Mouse (Mus musculus) right cerebral cortex, postnatal 25 days (tissue): ENCODE measurements at regions not wholly inside any gene's neighbourhood (a gene's known extent, or its start where the extent isn't known, plus 50 kb on each side); places are given as distances from the start of the nearest gene placed in this dataset.

Source experiments
- DNase-seq: peaks from one replicate; pipeline ENCODE4 v3.0.0; 2022

DNA sequence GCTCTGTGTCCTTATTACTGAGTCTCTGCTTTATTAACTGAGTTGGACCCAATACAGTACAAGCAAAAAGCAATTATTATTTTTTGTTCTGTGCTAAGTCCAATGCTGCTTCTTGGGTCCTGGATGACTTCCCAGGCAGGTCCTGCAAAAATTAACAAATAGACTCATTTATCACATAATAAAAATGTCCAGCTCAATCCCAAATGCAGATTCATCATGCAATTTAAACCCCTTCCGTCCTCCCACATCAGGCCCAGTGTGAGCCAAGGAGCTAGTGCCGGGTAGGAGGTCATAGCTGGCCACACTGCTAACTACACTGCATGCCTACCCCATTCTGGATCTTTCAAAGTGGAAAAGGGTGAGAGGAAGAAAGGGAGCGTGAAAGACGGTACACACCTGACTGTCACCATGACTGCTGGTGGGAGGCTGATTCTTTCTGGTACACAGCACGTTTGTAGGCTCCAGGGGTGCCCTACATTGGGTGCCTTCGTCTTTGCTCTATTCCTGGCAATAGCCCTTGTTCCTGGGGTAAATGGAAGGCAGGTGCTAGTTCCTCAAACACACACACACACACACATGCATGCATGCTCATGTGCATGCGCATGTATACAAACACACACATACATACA, 515.7 kb upstream of the Gm19410 start:
- no peak for DNase-seq

DNA sequence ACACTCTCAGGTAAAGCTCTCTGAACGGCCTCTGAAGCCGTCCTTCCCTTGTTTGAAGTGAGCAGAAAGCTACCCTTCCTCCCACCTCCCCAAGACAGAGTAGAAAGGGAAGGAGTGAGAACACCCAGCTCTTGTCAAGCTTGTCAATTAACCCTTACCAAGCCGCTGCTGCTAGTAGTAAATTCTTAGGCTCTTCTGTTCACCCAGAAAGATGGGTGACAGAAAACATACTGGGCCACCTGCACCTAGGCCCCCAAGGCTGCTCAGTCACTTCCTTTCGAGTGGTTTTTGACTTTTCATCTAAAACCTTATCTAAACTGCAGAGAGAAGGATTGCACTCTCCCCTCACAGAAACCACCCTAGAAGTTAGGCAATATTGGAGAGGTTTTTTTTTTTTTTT, 514.9 kb upstream of the Gm19410 start:
- no peak for DNase-seq

DNA sequence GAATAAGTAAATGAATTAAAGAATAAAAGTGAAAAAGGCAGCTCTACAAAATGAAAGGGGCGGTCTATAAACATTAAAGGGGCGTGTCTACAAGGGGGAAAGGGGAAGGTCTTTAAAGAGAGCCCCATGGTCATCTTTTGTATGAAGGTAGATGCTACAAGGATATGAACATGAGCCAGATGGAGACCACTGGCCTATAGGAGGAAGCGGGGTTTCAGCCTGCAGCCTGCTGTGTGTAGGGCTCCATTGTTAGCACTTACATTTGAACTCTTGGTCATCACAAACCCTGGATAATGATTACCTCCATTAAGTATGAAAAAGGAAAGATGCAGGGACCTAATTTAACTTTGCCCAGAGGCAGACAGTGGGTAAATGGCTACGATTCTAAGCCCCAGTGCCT, 511.6 kb upstream of the Gm19410 start:
- DNase-seq: no peak

DNA sequence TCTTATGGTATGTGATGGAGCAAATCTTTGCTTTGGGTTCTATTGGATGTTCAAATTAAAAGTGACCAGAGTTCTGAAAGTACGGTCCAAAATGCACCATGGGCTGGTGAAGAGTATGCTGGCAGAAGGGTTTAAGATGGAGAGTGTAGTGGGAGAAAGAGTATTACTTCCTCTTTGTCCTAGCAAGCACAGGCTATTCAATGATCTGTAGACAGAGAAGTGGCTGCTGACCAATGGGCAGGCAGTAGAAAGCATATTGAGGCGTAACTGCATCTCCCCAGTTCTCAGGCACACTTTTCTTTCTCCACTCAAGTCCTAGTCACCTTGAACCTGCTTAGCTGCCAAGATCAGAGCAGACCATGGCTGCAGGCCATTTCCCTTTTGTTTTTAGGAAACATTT, 510.3 kb upstream of the Gm19410 start:
- DNase-seq: no peak

DNA sequence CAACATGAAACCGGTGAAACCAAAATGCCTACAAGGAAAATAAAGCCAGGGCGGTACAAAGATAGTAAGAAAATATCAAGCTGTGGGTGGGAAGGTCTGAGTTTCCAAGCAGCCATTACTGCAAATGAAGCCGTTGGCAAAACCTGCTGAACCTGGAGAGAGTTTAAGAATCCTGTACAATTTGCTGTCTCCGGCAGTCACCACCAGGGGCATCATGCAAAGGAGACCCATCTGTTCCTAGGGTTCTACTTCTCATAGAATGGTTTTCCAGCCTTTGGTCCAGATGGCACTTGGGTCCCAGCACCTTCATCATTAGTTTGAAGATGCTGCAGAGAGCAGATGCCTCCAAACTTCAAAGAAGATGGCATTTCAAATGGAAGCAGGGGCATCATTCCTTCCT, 508.6 kb upstream of the Gm19410 start:
- no peak for DNase-seq

DNA sequence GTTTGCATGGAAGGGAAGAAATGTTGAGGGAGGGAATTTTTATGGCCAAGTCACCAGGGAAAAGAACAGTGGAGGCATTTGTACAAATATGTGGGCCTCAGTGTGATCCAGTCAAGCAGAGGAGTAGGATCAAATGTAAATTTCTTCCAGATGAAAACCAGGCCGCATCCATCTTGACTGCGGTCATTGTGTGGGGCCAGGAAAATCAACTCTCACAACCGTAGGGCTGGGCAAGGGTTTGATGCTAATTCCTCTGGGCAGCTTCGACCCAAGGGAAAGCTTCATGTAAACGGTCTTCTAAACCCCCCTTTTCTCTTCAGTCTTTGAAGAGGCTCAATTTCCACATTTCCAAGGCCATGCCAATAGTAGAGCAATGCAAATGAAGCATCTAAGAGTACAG, 497.4 kb upstream of the Gm19410 start:
- no peak for DNase-seq

DNA sequence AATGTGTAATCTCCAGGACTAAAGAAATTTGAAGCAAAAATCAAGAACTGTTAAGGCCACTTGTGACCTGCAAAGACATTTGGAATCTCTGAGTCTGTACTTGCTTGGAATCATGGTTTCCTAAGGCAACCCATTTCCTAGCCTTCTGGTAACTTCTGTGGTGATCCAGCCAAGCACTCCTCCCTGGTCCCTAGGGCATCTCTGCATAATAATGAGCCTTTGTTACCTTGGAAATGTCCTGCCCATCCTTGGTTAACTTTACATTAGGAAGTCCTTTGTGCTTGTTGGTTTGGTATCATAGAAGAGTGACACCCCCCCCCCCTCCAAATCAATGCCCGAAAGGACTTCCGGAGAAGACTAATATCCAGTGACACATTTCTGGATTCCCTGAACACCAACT, 496.6 kb upstream of the Gm19410 start:
- no peak for DNase-seq

DNA sequence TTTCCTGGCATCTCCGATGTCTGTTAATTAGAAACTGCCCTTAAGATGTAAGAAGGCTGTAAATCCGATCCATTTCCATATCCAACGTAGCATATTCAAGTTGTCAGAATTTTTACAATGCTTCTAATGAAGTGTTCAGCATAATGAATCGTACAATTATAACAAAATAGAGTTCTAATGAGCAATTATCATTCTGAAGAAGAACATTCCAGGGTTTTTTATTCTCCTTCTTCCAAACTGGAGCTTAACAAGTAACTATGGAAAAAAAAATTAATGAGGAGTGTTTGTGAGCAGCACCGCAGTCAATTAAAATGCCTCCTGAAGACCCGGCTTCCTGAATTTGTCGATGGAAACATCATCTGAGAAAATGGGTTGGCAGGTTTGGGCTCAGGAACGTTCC, 489.6 kb upstream of the Gm19410 start:
- DNase-seq: no peak

DNA sequence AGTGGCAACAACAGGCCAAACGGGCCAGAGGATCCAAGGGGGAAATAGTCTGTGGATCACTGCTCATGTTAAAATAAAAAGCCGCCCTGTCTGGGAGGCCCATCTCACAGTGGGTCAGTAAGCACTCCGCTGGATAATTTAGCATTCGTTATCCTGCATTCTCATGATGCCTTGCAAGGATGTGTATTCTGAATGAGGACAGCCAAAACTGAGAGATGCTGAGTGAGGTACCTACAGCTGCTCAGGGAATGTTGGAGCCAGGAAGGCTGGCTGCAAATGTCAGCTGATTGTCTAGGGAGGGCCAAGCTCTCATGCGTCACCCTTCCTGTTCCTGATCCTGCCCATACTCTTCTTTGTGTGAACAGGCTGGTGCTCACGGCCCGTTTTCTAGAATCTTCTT, 489.1 kb upstream of the Gm19410 start:
- no peak for DNase-seq

DNA sequence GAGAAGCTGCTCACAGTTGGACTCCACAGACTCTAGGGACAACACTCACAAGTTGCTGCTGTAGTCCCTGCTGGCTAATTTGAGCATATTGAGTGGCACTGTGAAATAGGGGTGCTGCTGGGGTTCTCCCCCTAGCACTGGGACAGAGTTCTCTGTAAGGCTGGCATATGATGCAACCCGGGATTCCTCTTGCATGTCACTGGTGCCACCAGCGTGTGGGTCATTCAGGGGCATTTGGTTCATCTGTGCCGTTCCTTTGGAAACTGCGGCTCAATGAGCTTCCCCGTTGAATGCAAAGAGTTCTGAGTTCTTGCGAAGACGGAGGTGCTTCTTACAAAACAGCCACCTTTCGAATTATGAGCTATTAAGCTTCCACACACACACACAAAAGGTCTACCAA, 486.6 kb upstream of the Gm19410 start:
- DNase-seq: no peak

DNA sequence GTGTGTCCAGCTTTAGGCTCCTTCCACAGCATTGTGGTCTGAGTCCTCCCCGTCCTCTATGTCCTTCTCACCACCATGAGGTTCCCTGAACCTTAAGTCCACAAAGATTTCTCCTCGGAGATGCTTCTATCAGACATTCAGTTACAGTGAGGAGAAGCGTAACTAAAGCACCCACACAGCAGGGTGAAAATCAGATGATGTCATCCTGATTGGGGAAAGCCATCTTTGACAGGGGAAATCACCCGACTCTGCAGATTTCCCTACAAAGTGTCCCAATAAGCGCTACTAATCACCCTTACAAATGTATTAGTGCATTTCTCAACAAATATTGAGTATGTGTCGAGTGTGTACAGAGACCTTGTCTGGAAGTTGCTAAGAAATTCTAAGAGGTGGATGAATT, 484.8 kb upstream of the Gm19410 start:
- no peak for DNase-seq

DNA sequence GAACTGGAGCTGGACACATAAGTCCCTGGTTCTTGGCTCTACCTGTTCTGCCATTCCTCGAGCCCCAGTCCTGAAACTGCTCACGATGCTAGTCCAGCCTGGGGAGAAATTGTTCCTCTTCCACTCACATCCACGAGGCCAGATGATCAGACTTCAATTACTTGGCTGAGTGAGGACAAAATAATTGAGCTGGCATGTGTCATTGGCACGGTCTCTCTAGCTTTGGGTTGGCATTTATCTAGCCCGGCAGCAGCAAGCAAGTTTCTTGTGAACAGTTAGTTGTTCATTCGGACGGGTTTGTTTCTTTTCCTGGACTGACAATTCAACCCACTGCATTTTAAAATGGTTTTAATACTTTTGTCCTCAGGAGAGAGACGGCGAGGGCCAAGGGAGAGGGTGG, 482.2 kb upstream of the Gm19410 start:
- DNase-seq: no peak

DNA sequence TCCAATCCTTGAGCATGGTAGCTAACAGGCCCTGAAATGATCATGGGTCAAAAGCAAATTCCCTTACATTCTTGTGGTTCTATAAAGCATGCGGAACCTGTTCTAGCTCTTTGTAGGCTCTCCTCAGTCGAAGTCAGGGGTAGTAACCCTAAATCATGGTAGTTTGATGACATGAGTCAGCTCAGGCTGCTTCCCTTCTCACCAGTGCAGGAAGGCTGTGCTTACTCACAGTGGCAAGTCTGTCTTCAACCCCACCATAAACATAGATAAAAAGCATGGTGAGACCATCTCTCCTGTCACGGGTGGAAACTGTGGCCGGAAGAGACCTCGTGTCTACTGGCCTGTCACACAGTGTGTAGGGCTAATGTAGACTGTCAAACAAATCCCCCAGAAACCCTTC, 476.6 kb upstream of the Gm19410 start:
- DNase-seq: no peak

DNA sequence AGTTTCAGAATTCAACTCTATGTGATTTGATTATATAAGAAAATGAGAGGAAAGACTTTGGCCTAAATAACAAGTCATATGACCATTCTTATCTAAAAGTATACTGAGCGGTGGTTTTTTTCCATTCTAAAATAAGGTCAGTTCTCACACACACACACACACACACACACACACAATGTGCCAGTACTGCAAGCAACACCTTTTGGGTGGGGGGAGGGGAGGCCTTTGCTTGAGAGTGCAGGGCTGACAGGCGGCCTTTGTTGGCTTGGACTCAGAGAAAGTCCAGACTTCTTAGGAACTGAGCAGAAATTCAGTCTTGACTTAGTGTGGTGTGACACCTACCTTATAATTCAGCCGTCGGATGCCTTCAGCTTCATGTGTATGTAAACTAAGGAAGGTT, 475.6 kb upstream of the Gm19410 start:
- no peak for DNase-seq

DNA sequence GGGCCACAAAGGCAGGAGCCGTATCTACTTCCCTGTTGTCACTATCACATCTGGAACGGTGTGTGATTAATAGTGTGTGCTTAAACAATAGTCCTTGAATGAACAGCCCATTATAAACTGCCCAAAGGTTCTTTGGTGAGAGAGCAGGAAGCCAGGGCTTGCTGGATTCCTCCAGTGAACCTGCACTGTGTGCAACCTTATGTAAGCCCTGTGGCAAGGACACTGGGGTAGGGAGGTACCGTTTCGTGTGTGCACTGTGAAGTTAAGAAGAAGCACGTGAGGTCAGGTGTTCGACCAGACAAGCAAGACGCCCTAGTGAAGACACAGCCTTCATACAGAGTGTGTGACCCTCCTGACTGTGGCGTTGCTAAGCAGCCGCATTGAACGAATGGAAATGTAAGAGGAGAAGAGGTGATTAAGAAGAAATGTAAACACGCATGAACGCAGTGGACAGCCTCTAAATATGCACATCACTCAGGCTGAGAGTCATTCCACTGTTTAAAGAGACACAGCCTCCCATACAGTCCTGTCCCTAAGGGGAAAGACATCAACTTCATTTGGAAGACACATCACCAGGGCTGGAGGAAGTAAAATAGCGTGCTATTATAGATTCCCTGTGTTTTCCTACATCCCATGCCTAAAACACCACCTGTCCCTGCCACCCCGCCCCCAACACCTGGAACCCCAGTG, 472.0 kb upstream of the Gm19410 start:
- no peak for DNase-seq

DNA sequence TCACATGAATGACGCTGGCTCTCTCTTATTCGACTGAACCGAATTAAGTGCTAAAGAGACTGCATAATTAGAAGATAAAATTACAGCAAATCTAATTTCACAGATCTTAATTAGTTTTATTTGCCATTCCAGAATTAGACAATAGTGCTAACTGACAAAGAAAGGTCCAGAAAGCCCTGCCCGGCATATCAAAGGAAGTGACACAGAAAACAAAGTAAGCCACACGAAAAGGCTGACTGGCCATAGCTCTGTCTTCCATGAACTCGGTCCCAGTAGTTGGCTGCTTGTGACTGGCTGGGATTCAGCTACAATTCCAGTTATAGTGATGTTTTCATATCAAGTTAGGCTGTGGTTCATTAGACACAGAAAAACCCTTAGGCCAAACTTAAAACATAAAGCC, 468.7 kb upstream of the Gm19410 start:
- no peak for DNase-seq

DNA sequence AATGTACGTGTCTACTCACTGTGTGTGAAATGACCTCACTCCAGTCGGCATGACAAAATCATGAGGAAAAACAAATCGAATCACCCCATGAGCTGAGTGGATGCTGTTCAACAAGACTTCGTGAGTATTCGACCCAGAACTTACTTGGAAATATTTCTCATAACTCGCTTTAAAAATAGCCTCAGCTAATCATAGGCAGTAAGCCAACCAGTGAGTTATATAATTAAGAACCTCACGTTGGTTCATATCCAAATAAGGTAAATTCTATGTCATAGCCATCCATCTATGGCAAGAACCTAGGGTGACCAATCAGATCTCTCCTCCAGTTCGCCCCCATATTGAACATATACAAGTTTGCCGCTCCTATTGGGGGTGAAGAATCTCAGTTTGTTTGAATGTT, 466.5 kb upstream of the Gm19410 start:
- DNase-seq: no peak

DNA sequence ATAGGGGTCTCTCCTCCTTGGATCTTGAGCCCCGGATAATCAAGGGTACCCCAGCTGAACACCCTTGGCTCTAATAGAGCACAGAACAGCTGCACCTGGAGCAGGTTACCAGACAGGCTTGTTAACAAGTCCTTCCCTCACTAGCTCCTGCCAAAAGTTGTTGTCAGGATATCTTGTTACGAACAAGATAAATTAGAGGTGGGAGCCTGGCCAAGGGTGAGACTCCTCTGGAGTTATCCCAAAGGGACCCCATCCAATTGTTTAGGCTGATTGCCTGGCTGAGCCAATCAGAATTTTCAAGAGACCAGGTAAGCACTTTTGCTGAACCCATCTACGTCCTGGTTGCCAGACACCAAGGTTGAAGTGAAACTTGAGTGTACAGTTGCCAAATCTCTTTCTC, 465.2 kb upstream of the Gm19410 start:
- DNase-seq: no peak

DNA sequence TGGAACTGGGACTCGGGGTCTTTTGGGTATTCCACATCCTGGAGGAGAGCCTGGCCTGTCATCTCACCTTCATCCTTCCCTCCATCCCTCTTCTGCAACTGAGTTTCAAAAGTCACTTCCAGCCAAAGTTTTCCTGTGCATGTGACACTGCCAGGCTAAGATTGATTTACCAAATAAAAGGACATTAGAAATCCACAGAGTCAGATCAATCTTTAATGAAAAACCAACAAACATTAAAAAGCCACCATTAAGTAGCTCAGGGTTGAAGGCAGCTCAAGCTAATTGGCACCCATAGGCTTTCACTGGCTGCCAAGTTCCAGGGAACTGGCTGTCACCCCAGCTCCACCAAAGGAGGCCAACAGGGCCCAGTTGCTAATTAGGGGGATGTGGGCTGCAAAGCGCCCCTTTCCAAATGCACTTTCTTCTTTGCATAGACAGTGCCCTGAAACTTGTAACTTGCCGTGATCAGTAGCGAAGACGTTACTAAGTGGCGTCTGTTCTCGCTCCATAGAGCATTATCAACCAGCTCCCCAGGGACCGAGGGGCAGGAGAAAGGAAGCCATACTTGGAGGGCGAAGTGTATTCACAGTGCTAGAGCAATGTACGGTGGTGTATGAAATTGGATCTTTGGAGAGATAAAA, 464.6 kb upstream of the Gm19410 start:
- DNase-seq: peak; percentile 21

DNA sequence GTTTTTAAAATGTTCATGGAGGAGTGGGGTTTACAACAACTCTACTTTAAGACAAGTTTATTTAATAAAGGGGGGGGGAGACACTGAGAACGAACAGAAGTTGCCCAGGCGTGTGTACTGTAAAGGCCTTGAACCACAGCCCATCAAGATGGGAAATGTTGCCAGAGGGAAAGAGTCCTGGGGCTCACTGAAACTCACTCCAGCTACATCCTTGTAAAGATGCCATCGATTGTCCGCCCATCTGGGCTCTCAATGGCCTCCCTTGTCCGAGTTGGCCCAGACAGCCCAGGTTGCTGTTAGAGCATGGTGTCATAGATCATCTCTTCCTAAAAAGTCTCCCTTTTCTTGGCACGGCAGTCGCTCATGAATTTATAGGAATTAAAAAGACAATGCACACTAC, 462.7 kb upstream of the Gm19410 start:
- no peak for DNase-seq

DNA sequence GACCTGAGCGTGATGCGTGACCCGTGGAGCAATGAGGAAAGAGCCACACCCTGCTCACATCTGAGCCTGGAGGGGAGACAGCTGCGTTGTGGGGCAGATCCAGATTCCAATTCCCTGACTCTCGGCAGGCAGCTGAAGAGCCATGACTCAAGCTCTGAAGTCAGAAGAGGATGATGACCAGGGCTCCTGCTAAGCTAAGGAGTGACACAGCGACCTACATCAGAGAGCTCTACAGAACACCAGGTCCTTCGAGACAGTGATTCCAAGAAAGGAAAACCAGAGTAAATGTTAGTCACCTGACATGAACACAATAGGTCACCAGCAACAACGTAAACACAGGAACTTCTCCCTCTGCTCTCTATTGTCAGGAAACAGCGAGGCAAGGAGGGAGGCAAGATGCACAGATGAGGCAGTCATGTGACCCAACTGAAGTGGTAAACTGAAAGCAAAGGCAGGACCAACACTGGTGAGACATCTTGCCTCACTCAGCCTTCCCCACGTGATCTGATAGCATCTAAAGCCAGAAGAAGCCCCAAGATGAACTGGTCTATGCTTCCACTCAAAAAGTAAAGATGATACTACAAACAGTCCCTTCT, 444.2 kb upstream of the Gm19410 start:
- no peak for DNase-seq

DNA sequence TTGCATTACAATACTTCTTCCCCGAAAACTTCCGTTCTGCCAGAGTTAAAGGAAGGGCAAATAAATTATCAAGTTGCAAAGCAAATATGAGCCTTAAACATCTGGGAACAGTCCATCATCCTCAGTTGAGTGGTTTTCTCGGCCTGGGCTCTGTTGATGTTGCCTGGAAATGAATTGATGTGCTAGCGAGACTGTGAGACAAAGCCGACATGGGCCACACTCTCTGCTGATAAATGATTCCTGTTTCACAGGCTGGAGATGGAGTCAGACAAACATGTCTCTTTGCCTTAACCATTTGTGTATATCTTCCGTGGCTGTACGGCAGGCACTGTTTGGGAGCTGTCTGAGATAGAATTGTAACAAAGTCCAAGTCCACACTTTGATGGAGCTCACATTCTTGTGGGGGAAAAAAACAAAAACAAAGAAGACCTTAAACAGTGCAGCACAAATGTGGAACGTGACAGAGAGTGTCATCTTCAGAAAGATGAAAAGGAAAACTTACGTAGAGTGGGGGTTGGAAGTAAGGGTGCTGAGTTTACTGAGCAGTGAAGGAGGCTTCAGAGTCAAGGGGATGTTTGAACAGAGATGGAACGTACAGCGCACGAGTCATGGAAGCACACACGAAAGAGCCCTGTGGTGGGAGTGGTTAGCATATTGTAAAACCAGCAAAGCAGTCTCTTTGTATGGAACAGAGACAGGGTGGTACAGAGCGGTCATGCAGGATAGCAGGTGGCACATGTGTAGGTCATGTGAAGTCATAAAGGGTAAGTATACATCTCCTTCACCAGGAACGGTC, 442.2 kb upstream of the Gm19410 start:
- no peak for DNase-seq
